Mouse (Mus musculus): Measurements from ENCODE around the gene Srrm4.

- TF ChIP-seq CTCF (IDR thresholded peaks at IDR 0.05) = no peak
- TF ChIP-seq EP300 (IDR thresholded peaks at IDR 0.05) = no peak
Measured at GRCm38 (mm10) chr5:116539360-116539759, 52.3 kb downstream of the Srrm4 start.

All from lung, postnatal 0 days (tissue).